9 mouse cellular contexts compared by ENCODE assay signal in genomic region chr11:59633037-59633436, GRCm38 (mm10). TPM values are rescaled to one million over a fixed set of nuclear protein-coding genes. Genes with fewer than 3 reads are reported as not detected.
DNase-seq lines count a peak whose midpoint lies in the region; ATAC-seq lines count a peak whose summit lies in the region.
"Had no signal": no experiment of that assay in that cellular context is flagged by ENCODE, and none has a peak within 500 bp of the region (broad histone marks: within the 10 kb centered on the region; RNA-seq: fewer than 3 reads in every experiment).

No protein-coding gene starts in this region.

- no peak overlapping the region for H3K9ac ChIP-seq in forebrain, embryonic 14.5 days (ENCODE audit: low read length)
- no peak overlapping the region for H3K9ac ChIP-seq in forebrain, embryonic 13.5 days
- no peak overlapping the region for H3K9ac ChIP-seq in embryonic facial prominence, embryonic 14.5 days (ENCODE audit: low read depth, low read length)

- no peak overlapping the region for H3K27ac ChIP-seq in forebrain, embryonic 14.5 days (ENCODE audit: low read depth, low read length)
- no peak overlapping the region for H3K27ac ChIP-seq in forebrain, embryonic 13.5 days
- no peak overlapping the region for H3K27ac ChIP-seq in embryonic facial prominence, embryonic 14.5 days (replicated peaks; ENCODE audit: low read depth, low read length)

- no peak overlapping the region for H3K4me3 ChIP-seq in forebrain, embryonic 14.5 days (ENCODE audit: low read depth, low read length)
- H3K4me3 ChIP-seq in forebrain, embryonic 13.5 days, result no peak overlapping the region
- no peak overlapping the region for H3K4me3 ChIP-seq in embryonic facial prominence, embryonic 14.5 days (ENCODE audit: low read depth, low read length)

- no peaks in the 10 kb centered on the region for H3K4me1 ChIP-seq in forebrain, embryonic 14.5 days (ENCODE audit: control insufficient read depth, insufficient read depth, low read length)
- H3K4me1 ChIP-seq in forebrain, embryonic 13.5 days, result no peaks in the 10 kb centered on the region
- H3K4me1 ChIP-seq in embryonic facial prominence, embryonic 14.5 days (ENCODE audit: control insufficient read depth, insufficient read depth, low read length), result peaks cover 10% of the 10 kb centered on the region

- no peak overlapping the region for H3K4me2 ChIP-seq in forebrain, embryonic 14.5 days (ENCODE audit: low read length)
- H3K4me2 ChIP-seq in forebrain, embryonic 13.5 days, result no peak overlapping the region
- H3K4me2 ChIP-seq in embryonic facial prominence, embryonic 14.5 days (ENCODE audit: low read depth, low read length), result no peak overlapping the region

- no peak for ATAC-seq in forebrain, embryonic 14.5 days
- ATAC-seq in forebrain, embryonic 13.5 days, result no peak
- ATAC-seq in embryonic facial prominence, embryonic 14.5 days (ENCODE audit: low read depth), result no peak

- no peaks in the 10 kb centered on the region for H3K27me3 ChIP-seq in forebrain, embryonic 14.5 days (replicated peaks; ENCODE audit: control insufficient read depth, insufficient read depth, low read length)
- no peaks in the 10 kb centered on the region for H3K27me3 ChIP-seq in forebrain, embryonic 13.5 days
- H3K27me3 ChIP-seq in embryonic facial prominence, embryonic 14.5 days (replicated peaks; ENCODE audit: control insufficient read depth, insufficient read depth, low read length), result no peaks in the 10 kb centered on the region

- no peaks in the 10 kb centered on the region for H3K36me3 ChIP-seq in forebrain, embryonic 14.5 days (ENCODE audit: control insufficient read depth, insufficient read depth, low read length)
- H3K36me3 ChIP-seq in forebrain, embryonic 13.5 days (ENCODE audit: poor library complexity, severe bottlenecking), result no peaks in the 10 kb centered on the region
- H3K36me3 ChIP-seq in embryonic facial prominence, embryonic 14.5 days (ENCODE audit: control insufficient read depth, insufficient read depth, low read length), result no peaks in the 10 kb centered on the region

- peak; percentile 60 for DNase-seq in forebrain, embryonic 14.5 days (ENCODE audit: low spot score)
- DNase-seq in B cell, adult 2 months, result peak; percentile 78 to 79
- peak; percentile 75 to 76 for DNase-seq in adrenal gland, postnatal 36 days
- DNase-seq in embryonic facial prominence, embryonic 14.5 days (ENCODE audit: low spot score), result peak; percentile 42
- peak; percentile 38 to 78 for DNase-seq in kidney, postnatal 36 days
- DNase-seq in lung, postnatal 25 days (ENCODE audit: low spot score), result peak; percentile 76
- peak; percentile 34 to 74 for DNase-seq in spleen, postnatal 10 days (ENCODE audit: low spot score in 2 of 2)

- 20% methylated on average over 5 of the region's 5 CpGs for WGBS in forebrain, embryonic 14.5 days
- 21% methylated on average over 5 of the region's 5 CpGs for WGBS in forebrain, embryonic 13.5 days
- 24% methylated on average over 5 of the region's 5 CpGs for WGBS in embryonic facial prominence, embryonic 14.5 days

- H3K9me3 ChIP-seq in forebrain, embryonic 14.5 days (replicated peaks; ENCODE audit: control insufficient read depth, low read length), result no peaks in the 10 kb centered on the region
- no peaks in the 10 kb centered on the region for H3K9me3 ChIP-seq in forebrain, embryonic 13.5 days (replicated peaks)
- 0 out of 2 replicates have a peak, but pooled peaks cover 1% of the 10 kb centered on the region for H3K9me3 ChIP-seq in embryonic facial prominence, embryonic 14.5 days (ENCODE audit: control insufficient read depth, low read length)

RNA-seq across cellular contexts. Expression of gene Mprip, which starts 28.1 kb away (rescaled TPM):
- 55.6 and 63.4 TPM in 2 replicates for polyA plus RNA-seq in forebrain, embryonic 14.5 days (2014; fragmentation: Nextera tagmentation; extraction: Ambion mirVana)
- polyA plus RNA-seq in forebrain, embryonic 13.5 days (2015; fragmentation: Nextera tagmentation; extraction: Ambion mirVana), result 37.1 and 40.5 TPM in 2 replicates
- 100 to 1,000 TPM; 201 to 212 TPM for total RNA-seq in adrenal gland, postnatal 36 days (2021)
- 75.0 and 80.4 TPM in 2 replicates for polyA plus RNA-seq in embryonic facial prominence, embryonic 14.5 days (2014; fragmentation: Nextera tagmentation; extraction: Ambion mirVana)

RNA-seq across cellular contexts. Expression of gene Olfr223, which starts 39.9 kb away (rescaled TPM):
- polyA plus RNA-seq in forebrain, embryonic 14.5 days (2014; fragmentation: Nextera tagmentation; extraction: Ambion mirVana), result not detected in 2 replicates
- polyA plus RNA-seq in forebrain, embryonic 13.5 days (2015; fragmentation: Nextera tagmentation; extraction: Ambion mirVana), result not detected in 2 replicates
- total RNA-seq in adrenal gland, postnatal 36 days (2021), result not detected
- 0.12 TPM in 1 of 2 replicates, not detected in the other for polyA plus RNA-seq in embryonic facial prominence, embryonic 14.5 days (2014; fragmentation: Nextera tagmentation; extraction: Ambion mirVana)
- total RNA-seq: left cerebral cortex, adult 8-10 months had no signal

RNA-seq across cellular contexts. Expression of gene Olfr222, which starts 57.0 kb away (rescaled TPM):
- not detected in 2 replicates for polyA plus RNA-seq in forebrain, embryonic 14.5 days (2014; fragmentation: Nextera tagmentation; extraction: Ambion mirVana)
- polyA plus RNA-seq in forebrain, embryonic 13.5 days (2015; fragmentation: Nextera tagmentation; extraction: Ambion mirVana), result not detected in 2 replicates
- total RNA-seq in adrenal gland, postnatal 36 days (2021), result not detected
- 0.11 TPM in 1 of 2 replicates, not detected in the other for polyA plus RNA-seq in embryonic facial prominence, embryonic 14.5 days (2014; fragmentation: Nextera tagmentation; extraction: Ambion mirVana)
- total RNA-seq: left cerebral cortex, adult 8-10 months had no signal
